Mouse (Mus musculus) E14TG2a.4 (cell line): ENCODE results near the gene Slc46a3.

Experiments
- CTCF ChIP-seq: conservative IDR thresholded peaks from 2 replicates; pipeline ENCODE4 v1.5.1; 2014; ENCODE audit warnings: low read length
- NANOG ChIP-seq: IDR thresholded peaks from 2 replicates; pipeline ENCODE4 v1.6.1; 2014; ENCODE audit warnings: borderline replicate concordance, low read length, mixed read lengths
- POU5F1 ChIP-seq: IDR thresholded peaks from 2 replicates; pipeline ENCODE4 v1.6.1; 2014; ENCODE audit warnings: low read length, borderline replicate concordance

- no peak for TF ChIP-seq CTCF
- no peak for TF ChIP-seq NANOG
- no peak for TF ChIP-seq POU5F1
These were observed 47.3 kb downstream of the Slc46a3 start for GRCm38 (mm10) chr5:147847361-147847760.
